Mouse (Mus musculus): ENCODE measurements around the gene Tubb4b. TPM values are rescaled to one million over a fixed set of nuclear protein-coding genes. Genes with fewer than 3 reads are reported as not detected.
A peak's percentile ranks its signal among the peaks of the same experiment; 100 is the strongest.

The Tubb4b gene
- polyA plus RNA-seq, 1 experiment = 359 TPM

GRCm38 (mm10) chr2:25195211-25196156 is 29.0 kb downstream of the Tubb4b start:
- Histone ChIP-seq H3K4me3 (peak overlapping the region; percentile 24), H3ac (ENCODE audit: control insufficient read depth, insufficient read length) (no peak overlapping the region), H3K79me2 (ENCODE audit: control insufficient read depth, insufficient read depth) (no peaks in the 10 kb centered on the region), H3K4me2 (ENCODE audit: low read depth) (peak overlapping the region; percentile 83), H3K27me3 (ENCODE audit: control insufficient read depth, insufficient read depth, insufficient read length) (no peaks in the 10 kb centered on the region), H3K36me3 (ENCODE audit: control insufficient read depth, insufficient read depth) (peaks cover 14% of the 10 kb centered on the region)
- TF ChIP-seq POLR2AphosphoS2 (IDR thresholded peaks at IDR 0.05; ENCODE audit: insufficient read length, low read depth) (no peak), CEBPB (IDR thresholded peaks at IDR 0.05; ENCODE audit: insufficient read depth, poor library complexity, severe bottlenecking) (no peak), POLR2A (IDR thresholded peaks at IDR 0.05; ENCODE audit: insufficient read length, low read depth) (no peak), TCF3 (IDR thresholded peaks at IDR 0.05; ENCODE audit: insufficient read length, low read depth) (no peak), MAX (IDR thresholded peaks at IDR 0.05; ENCODE audit: low read depth) (no peak)

- Histone ChIP-seq H3K27me3 (ENCODE audit: control insufficient read depth, insufficient read depth, insufficient read length) (no peaks in the 10 kb centered on the region), H3ac (ENCODE audit: control insufficient read depth, insufficient read length) (no peak overlapping the region), H3K4me3 (no peak overlapping the region), H3K79me2 (ENCODE audit: control insufficient read depth, insufficient read depth) (no peaks in the 10 kb centered on the region), H3K4me2 (ENCODE audit: low read depth) (no peak overlapping the region), H3K36me3 (ENCODE audit: control insufficient read depth, insufficient read depth) (peaks cover 5% of the 10 kb centered on the region)
- TF ChIP-seq E2F4 (IDR thresholded peaks at IDR 0.05; ENCODE audit: insufficient read depth) = no peak
- TF ChIP-seq MYOG (IDR thresholded peaks at IDR 0.05; ENCODE audit: control insufficient read depth in 1 of 3, insufficient read depth in 1 of 3, insufficient read length in 2 of 3, low read depth in 2 of 3) = no peak
- no peak for TF ChIP-seq POLR2A (IDR thresholded peaks at IDR 0.05; ENCODE audit: insufficient read length, low read depth)
- TF ChIP-seq REST (IDR thresholded peaks at IDR 0.05; ENCODE audit: insufficient read depth, insufficient read length) = no peak
- TF ChIP-seq MYOD1 (IDR thresholded peaks at IDR 0.05; ENCODE audit: control insufficient read depth in 1 of 3, insufficient read length in 2 of 3, low read depth in 2 of 3) = no peak
- TF ChIP-seq CEBPB (IDR thresholded peaks at IDR 0.05; ENCODE audit: insufficient read depth, poor library complexity, severe bottlenecking) = no peak
- no peak for TF ChIP-seq TCF12 (IDR thresholded peaks at IDR 0.05; ENCODE audit: insufficient read depth, poor library complexity, severe bottlenecking)
- no peak for TF ChIP-seq MAX (IDR thresholded peaks at IDR 0.05; ENCODE audit: low read depth)
- TF ChIP-seq POLR2AphosphoS2 (IDR thresholded peaks at IDR 0.05; ENCODE audit: insufficient read length, low read depth) = no peak
- no peak for TF ChIP-seq TCF3 (IDR thresholded peaks at IDR 0.05; ENCODE audit: insufficient read length, low read depth)
- no peak for TF ChIP-seq USF1 (IDR thresholded peaks at IDR 0.05; ENCODE audit: low read depth)
- TF ChIP-seq SRF (IDR thresholded peaks at IDR 0.05; ENCODE audit: control insufficient read depth, insufficient read length, low read depth) = no peak
These were observed 29.9 kb downstream of the Tubb4b start for GRCm38 (mm10) chr2:25194486-25195171.

- Histone ChIP-seq H3K36me3 (ENCODE audit: control insufficient read depth, insufficient read depth) (no peaks in the 10 kb centered on the region), H3ac (ENCODE audit: control insufficient read depth, insufficient read length) (no peak overlapping the region), H3K27me3 (ENCODE audit: control insufficient read depth, insufficient read depth, insufficient read length) (no peaks in the 10 kb centered on the region), H3K79me2 (ENCODE audit: control insufficient read depth, insufficient read depth) (no peaks in the 10 kb centered on the region), H3K4me2 (ENCODE audit: low read depth) (no peak overlapping the region), H3K4me3 (no peak overlapping the region)
- TF ChIP-seq REST (IDR thresholded peaks at IDR 0.05; ENCODE audit: insufficient read depth, insufficient read length) (no peak), CEBPB (IDR thresholded peaks at IDR 0.05; ENCODE audit: insufficient read depth, poor library complexity, severe bottlenecking) (no peak), POLR2A (IDR thresholded peaks at IDR 0.05; ENCODE audit: insufficient read length, low read depth) (no peak), MAX (IDR thresholded peaks at IDR 0.05; ENCODE audit: low read depth) (no peak), E2F4 (IDR thresholded peaks at IDR 0.05; ENCODE audit: insufficient read depth) (no peak), POLR2AphosphoS2 (IDR thresholded peaks at IDR 0.05; ENCODE audit: insufficient read length, low read depth) (no peak), MYOG (IDR thresholded peaks at IDR 0.05; ENCODE audit: control insufficient read depth in 1 of 3, insufficient read depth in 1 of 3, insufficient read length in 2 of 3, low read depth in 2 of 3) (no peak), SRF (IDR thresholded peaks at IDR 0.05; ENCODE audit: control insufficient read depth, insufficient read length, low read depth) (no peak), TCF12 (IDR thresholded peaks at IDR 0.05; ENCODE audit: insufficient read depth, poor library complexity, severe bottlenecking) (no peak), TCF3 (IDR thresholded peaks at IDR 0.05; ENCODE audit: insufficient read length, low read depth) (no peak), USF1 (IDR thresholded peaks at IDR 0.05; ENCODE audit: low read depth) (no peak), MYOD1 (IDR thresholded peaks at IDR 0.05; ENCODE audit: control insufficient read depth in 1 of 3, insufficient read length in 2 of 3, low read depth in 2 of 3) (no peak)
These were observed 30.5 kb downstream of the Tubb4b start for GRCm38 (mm10) chr2:25194006-25194405.

- Histone ChIP-seq H3K27me3 (ENCODE audit: control insufficient read depth, insufficient read depth, insufficient read length) (no peaks in the 10 kb centered on the region), H3K4me2 (ENCODE audit: low read depth) (peak overlapping the region; percentile 25), H3ac (ENCODE audit: control insufficient read depth, insufficient read length) (no peak overlapping the region), H3K79me2 (ENCODE audit: control insufficient read depth, insufficient read depth) (no peaks in the 10 kb centered on the region), H3K4me3 (no peak overlapping the region), H3K36me3 (ENCODE audit: control insufficient read depth, insufficient read depth) (no peaks in the 10 kb centered on the region)
- TF ChIP-seq POLR2AphosphoS2 (IDR thresholded peaks at IDR 0.05; ENCODE audit: insufficient read length, low read depth) (peak; percentile 40), MYOG (IDR thresholded peaks at IDR 0.05; ENCODE audit: control insufficient read depth in 1 of 3, insufficient read depth in 1 of 3, insufficient read length in 2 of 3, low read depth in 2 of 3) (no peak)
These were observed 31.2 kb downstream of the Tubb4b start for GRCm38 (mm10) chr2:25193330-25193770.

Data from myocyte (in vitro differentiated cells).